Mouse (Mus musculus): ENCODE data around the gene C6. TPM values are rescaled to one million over a fixed set of nuclear protein-coding genes. Genes with fewer than 3 reads are reported as not detected.

Gene C6
- total RNA-seq, 2 experiments from 2014 or later, result not detected

Other genes starting within 250 kb of the C6 start
- not detected for gene Mroh2b, start 171.6 kb downstream of the C6 start, total RNA-seq (2021)

Data from layer of hippocampus, postnatal 25 days (tissue).